Mouse (Mus musculus) kidney, postnatal 0 days (tissue): ENCODE measurements around the gene Tmem183a. TPM values are rescaled to one million over a fixed set of nuclear protein-coding genes. Genes with fewer than 3 reads are reported as not detected.

ENCODE experiments used
- ATAC-seq: fragments of 200-750 bp; cut with Nextera tagmentation; replicated peaks from 2 replicates; pipeline ENCODE4 v1.8.0; 2017; ENCODE audit warnings: low read depth, moderate number of reproducible peaks, moderate TSS enrichment, moderate library complexity; ENCODE audit not compliant: low FRiP score
- DNase-seq: peaks from one replicate; pipeline ENCODE4 v3.0.0-alpha.2; 2016; ENCODE audit warnings: low spot score
- H3K27ac ChIP-seq: fragments of 300-500 bp; sonication (generic); 2 replicates; pipeline ENCODE4 v1.5.1; 2014; ENCODE audit warnings: mild to moderate bottlenecking
- H3K27me3 ChIP-seq: fragments of 300-500 bp; sonication (generic); 2 replicates; pipeline ENCODE4 v1.6.1; 2014; ENCODE audit warnings: low read length, mixed read lengths; ENCODE audit not compliant: insufficient read depth
- H3K36me3 ChIP-seq: fragments of 300-500 bp; sonication (generic); 2 replicates; pipeline ENCODE4 v1.6.1; 2014; ENCODE audit warnings: low read length, mixed read lengths; ENCODE audit not compliant: insufficient read depth
- H3K4me1 ChIP-seq: fragments of 300-500 bp; sonication (generic); replicated peaks from 2 replicates; pipeline ENCODE4 v1.6.1; 2014; ENCODE audit warnings: antibody characterized with exemption, low read length, mixed read lengths; ENCODE audit not compliant: insufficient read depth
- H3K4me2 ChIP-seq: fragments of 300-500 bp; sonication (generic); 2 replicates; pipeline ENCODE4 v1.6.1; 2014; ENCODE audit warnings: mild to moderate bottlenecking, low read length, moderate library complexity, mixed read lengths
- H3K4me3 ChIP-seq: fragments of 300-500 bp; sonication (generic); replicated peaks from 2 replicates; pipeline ENCODE4 v1.5.1; 2014; ENCODE audit warnings: low read depth, low read length
- H3K9ac ChIP-seq: fragments of 300-500 bp; sonication (generic); 2 replicates; pipeline ENCODE4 v1.6.1; 2014; ENCODE audit warnings: low read depth, low read length
- H3K9me3 ChIP-seq: fragments of 300-500 bp; sonication (generic); replicated peaks from 2 replicates; pipeline ENCODE4 v1.6.1; 2016; ENCODE audit warnings: low read length, inconsistent platforms, mixed read lengths
- CTCF ChIP-seq: IDR thresholded peaks from 2 replicates; pipeline ENCODE4 v1.5.1; 2016; ENCODE audit warnings: antibody characterized with exemption, low read depth, mild to moderate bottlenecking, moderate library complexity
- WGBS: fragments of 180-500 bp; shearing (Covaris S2); extraction: QIAGEN DNeasy Blood & Tissue Kit; methylation state at CpG from one replicate; pipeline ENCODE4 v1.1.7; 2014; 5-methylcytosine and 5-hydroxymethylcytosine counted together
- polyA plus RNA-seq: library from polyadenylated mRNA; unstranded; fragments of >200 nt; fragmentation: Nextera tagmentation; extraction: Ambion mirVana; gene quantifications from 2 replicates; pipeline ENCODE4 v1.2.1, GENCODE M21; 2015

Tmem183a gene
- polyA plus RNA-seq, 1 experiment from 2014 or later: 56.7 TPM

GRCm38 (mm10) chr1:134335924-134336810 lies 25.6 kb downstream of the Tmem183a start:
- Histone ChIP-seq H3K27ac (no peak overlapping the region), H3K4me2 (no peak overlapping the region), H3K9me3 (no peaks in the 10 kb centered on the region), H3K4me1 (no peaks in the 10 kb centered on the region), H3K27me3 (no peaks in the 10 kb centered on the region), H3K4me3 (no peak overlapping the region), H3K36me3 (no peaks in the 10 kb centered on the region), H3K9ac (no peak overlapping the region)
- 88% methylated on average over 12 of the region's 12 CpGs for WGBS
- ATAC-seq (no peak), DNase-seq (no peak)
- no peak for TF ChIP-seq CTCF

- H3K9me3 ChIP-seq: no peaks in the 10 kb centered on the region
- H3K4me1 ChIP-seq: no peaks in the 10 kb centered on the region
- no peak overlapping the region for H3K27ac ChIP-seq
- no peak overlapping the region for H3K4me2 ChIP-seq
- DNase-seq: no peak
- no peaks in the 10 kb centered on the region for H3K36me3 ChIP-seq
- TF ChIP-seq CTCF: no peak
- no peak overlapping the region for H3K4me3 ChIP-seq
- no peaks in the 10 kb centered on the region for H3K27me3 ChIP-seq
- no peak for ATAC-seq
- WGBS: 74% methylated on average over 13 of the region's 13 CpGs
- no peak overlapping the region for H3K9ac ChIP-seq
Observed at GRCm38 (mm10) chr1:134335211-134335923, 26.4 kb downstream of the Tmem183a start.

GRCm38 (mm10) chr1:134334111-134334827 lies 27.5 kb downstream of the Tmem183a start:
- no peaks in the 10 kb centered on the region for H3K4me1 ChIP-seq
- no peak for TF ChIP-seq CTCF
- H3K27me3 ChIP-seq: no peaks in the 10 kb centered on the region
- no peaks in the 10 kb centered on the region for H3K36me3 ChIP-seq
- ATAC-seq (no peak), DNase-seq (no peak)
- no peak overlapping the region for H3K4me2 ChIP-seq
- no peak overlapping the region for H3K27ac ChIP-seq
- WGBS: 72% methylated on average over 7 of the region's 7 CpGs
- H3K9me3 ChIP-seq: no peaks in the 10 kb centered on the region
- H3K9ac ChIP-seq: no peak overlapping the region
- no peak overlapping the region for H3K4me3 ChIP-seq

- Histone ChIP-seq H3K36me3 (no peaks in the 10 kb centered on the region), H3K4me2 (no peak overlapping the region), H3K27me3 (no peaks in the 10 kb centered on the region), H3K9me3 (no peaks in the 10 kb centered on the region), H3K4me3 (no peak overlapping the region), H3K27ac (no peak overlapping the region), H3K9ac (no peak overlapping the region), H3K4me1 (no peaks in the 10 kb centered on the region)
- TF ChIP-seq CTCF: no peak
- ATAC-seq: no peak
- DNase-seq: no peak
- 85% methylated on average over 9 of the region's 10 CpGs for WGBS
Observed at GRCm38 (mm10) chr1:134333371-134334110, 28.2 kb downstream of the Tmem183a start.

- no peak for TF ChIP-seq CTCF
- H3K4me3 ChIP-seq: no peak within 1 kb of the TSS
- DNase-seq: no peak
- H3K27me3 ChIP-seq: no peaks in the 10 kb centered on the region
- H3K27ac ChIP-seq: no peak within 1 kb of the TSS
- no peak within 1 kb of the TSS for H3K9ac ChIP-seq
- ATAC-seq: peak; percentile 50; the same call in 1 of the 2 replicates
- no peaks in the 10 kb centered on the region for H3K9me3 ChIP-seq
- H3K4me2 ChIP-seq: no peak within 1 kb of the TSS
- H3K36me3 ChIP-seq: no peaks in the 10 kb centered on the region
- WGBS: 33% methylated on average over 13 of the region's 13 CpGs
- no peaks in the 10 kb centered on the region for H3K4me1 ChIP-seq
Observed at GRCm38 (mm10) chr1:134332770-134333271, 29.0 kb downstream of the Tmem183a start, which contains the start of gene Ppfia4. Gene Ppfia4 (minus strand): TSS chr1:134332928.
